Mouse (Mus musculus) right cerebral cortex, postnatal 14 days (tissue): Measurements from ENCODE around the gene Gemin2.
"Not testable (repeated sequence)": the region's sequence is repeated elsewhere in the genome, so short reads cannot be mapped to it uniquely, and the experiment has no call there.

ENCODE experiments used
- DNase-seq: peaks from one replicate; pipeline ENCODE4 v3.0.0; 2022

Gemin2 gene

DNA sequence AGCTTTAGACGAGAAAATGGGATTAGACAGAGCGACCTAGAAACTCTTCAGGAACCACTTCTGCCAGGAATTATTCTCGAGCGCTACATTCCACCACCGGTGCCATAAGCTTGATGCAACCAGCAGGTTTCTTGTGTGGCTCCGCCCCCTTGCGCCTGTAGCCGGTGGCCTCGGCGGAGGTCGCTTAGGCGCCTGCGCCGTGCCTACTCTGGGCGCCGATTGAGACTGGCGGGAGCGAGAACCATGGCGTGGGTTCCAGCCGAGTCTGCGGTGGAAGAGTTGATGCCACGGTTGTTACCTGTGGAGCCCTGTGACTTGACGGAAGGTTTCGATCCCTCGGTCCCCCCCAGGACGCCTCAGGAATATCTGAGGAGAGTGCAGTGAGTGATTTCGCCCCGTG lies at the start of gene Gemin2:
Gene Gemin2 (plus strand): TSS at position 160 of the 400 bp plus-strand sequence.
- peak; percentile 87 for DNase-seq

DNA sequence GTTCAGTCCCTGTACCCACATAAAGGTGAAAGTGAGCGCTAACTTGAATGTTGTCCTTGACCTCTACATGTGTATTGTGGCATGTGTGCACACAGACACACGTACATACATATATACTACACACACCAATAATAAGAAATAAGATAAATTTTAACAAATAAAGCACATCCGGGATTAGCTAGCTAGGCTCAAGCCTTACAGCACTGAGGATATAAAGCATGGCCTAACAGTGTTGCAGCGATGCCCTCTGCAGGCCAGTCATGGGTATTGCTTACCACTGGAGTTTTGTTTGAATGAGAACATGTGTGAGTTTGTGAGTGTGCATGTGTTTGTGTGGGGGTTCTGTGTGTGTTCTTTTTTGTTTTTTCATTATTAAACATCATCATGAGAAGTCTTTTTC lies 48.6 kb upstream of the Gemin2 start:
- DNase-seq = peak; percentile 43

DNA sequence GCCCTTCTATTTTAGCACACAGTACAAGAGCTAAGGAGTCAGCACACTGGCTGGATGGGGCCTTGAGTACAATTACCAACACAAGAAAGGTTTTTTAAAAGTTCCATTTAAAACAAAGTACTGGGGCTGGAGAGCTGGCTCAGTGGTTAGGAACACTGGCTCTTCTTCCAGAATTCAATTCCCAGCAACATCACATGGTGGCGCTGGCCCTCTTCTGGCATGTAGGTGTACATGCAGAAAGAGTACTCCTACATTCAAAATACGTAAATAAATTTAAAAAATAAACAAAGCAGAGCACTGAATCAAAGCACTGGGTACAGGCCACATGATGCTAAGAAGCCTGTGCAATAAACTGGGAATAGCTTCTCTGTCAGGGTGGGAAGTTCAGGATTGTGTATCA lies 36.2 kb upstream of the Gemin2 start:
- no peak for DNase-seq

DNA sequence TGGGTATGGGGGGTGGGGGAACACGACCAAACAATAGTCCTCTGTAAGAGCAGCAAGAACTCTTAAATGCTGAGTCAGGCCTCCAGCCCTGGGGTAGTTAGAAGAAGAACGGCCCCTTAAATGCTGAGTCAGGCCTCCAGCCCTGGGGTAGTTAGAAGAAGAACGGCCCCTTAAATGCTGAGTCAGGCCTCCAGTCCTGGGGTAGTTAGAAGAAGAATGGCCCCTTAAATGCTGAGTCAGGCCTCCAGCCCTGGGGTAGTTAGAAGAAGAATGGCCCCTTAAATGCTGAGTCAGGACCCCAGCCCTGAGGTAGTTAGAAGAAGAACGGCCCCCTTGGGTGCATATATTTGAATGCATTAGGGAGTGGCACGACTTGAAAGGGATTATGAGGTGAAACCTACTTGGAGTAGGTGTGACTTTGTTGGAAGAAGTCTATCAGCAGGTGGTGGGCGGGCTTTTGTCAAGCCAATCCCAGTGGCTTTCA lies 32.0 kb upstream of the Gemin2 start:
- DNase-seq = not testable (repeated sequence)

DNA sequence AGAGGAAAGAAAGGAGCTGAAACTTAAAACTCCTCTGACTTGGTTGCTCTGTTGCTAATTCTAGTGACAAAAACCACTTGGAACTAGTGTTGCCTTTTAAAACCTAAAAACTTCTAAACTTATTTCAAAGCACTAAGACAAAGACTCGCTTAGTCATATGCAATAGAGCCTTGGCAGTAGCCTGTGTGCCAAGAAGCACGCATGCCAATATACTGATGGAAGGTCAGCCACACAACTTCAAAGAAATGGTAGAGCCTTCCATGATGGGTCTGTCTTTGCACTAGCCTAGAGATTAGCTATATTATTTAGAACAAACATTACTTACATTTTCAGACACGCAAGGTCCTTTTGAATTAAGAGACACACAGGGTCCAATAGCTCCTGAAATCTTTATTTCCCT lies 27.4 kb upstream of the Gemin2 start:
- DNase-seq = no peak

DNA sequence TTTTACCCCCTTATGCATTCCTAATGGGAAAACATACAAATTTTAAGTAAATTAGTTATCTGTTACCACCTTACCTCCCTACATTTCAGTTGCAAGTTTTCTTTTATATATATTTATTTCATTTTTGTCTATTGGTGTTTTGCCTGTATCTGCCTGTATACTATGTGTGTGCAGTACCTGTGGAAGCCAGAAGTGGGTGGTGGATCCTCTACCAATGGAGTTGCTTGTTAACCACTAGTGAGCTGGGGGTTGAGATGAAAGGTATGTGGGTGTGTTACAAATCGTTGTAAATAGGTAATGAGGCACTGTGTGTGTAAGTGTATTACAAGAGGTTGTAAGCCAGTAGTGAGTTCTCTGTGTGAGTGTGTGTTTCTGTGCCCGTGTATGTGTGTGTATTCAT lies 2.7 kb upstream of the Gemin2 start:
- peak; percentile 13 for DNase-seq

DNA sequence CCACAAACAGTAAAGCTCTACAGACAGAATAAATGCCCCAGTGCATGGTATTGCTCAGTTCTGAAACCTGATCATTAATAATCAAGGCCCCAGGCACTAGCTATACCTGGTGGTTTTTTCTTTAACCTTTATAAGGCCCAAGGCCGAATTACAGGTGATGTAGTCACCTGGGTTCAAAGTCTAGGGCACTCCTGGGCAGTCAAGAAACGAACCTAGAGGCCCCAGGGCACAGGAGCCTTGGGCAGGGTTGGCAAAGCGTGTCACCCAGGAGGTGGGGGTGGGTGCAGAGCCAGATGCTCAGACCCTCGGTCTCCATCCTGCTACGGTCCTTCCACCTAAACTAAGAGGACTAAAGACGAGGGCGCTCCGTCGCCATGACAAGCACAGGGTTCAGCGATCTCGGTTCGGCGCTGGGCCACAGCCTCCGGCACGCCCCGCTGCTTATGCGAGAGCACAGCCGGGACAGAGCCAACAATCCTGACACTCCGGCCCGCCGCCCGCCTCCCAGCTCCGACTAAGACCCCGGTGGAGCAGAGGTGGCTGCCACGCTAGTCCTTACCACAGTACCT lies 1.8 kb upstream of the Gemin2 start:
- no peak for DNase-seq

DNA sequence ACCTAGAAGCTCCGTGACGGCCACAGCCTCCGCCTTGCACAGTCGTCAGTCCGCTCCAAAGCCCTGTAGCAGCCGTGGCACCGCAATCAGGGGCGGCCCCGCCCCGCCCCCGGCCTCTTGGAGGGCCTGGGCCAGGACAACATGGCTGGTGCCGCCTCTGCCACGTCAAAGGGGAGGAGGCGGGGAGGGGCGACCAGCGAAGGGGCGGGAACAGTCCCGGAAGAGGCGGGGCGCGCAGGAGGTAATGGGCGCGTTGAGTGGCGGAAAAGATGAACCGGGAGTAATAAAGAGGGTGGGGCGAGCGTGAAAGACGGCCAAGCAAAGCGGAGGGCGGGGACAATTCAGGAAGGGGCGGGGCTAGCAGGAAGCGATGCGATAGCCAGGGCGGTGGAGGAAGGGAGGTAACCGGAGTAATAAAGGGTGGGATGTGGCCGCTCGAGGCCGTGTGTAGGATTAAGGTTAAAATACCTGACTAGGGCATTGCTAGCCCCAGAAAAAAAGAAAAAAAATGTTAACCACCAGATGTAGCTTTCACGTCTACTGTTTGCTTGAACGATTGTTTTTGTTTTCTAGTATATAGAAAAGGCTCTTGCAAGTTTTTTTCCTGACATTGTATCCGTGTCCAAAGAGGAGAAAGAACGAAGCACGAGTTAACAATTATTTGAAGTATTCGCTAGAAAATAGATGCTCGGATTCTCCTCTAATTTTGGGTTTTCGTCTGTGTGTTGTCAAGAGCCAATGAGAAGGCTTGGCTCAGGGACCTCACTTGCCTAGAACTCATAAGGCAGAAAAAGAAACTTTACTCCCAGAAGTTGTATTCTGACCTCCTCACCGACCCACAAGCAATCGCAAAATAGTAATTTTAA lies 1.1 kb upstream of the Gemin2 start, which contains the start of gene Sec23a:
Gene Sec23a (minus strand): TSS at position 174 of the 866 bp plus-strand sequence.
- peak; percentile 97 for DNase-seq

DNA sequence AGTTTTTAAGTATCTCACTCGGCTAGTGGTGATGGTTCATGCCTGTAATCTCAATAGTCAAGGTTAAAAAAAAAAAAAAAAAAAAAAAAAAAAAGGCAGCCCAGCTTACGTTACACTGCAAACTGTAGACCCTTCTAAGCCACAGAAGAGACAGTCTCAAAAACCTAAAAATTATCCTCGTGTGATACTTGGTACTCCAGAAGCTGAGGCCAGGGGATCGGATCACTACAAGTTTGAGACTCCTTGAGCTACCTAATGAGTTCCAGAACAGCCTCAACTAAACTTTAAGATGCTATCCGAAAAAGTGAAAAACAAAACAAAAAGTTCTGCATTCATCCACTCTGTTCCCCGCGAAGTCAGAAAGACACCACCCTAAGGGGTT lies 492 bp upstream of the Gemin2 start:
- no peak for DNase-seq

DNA sequence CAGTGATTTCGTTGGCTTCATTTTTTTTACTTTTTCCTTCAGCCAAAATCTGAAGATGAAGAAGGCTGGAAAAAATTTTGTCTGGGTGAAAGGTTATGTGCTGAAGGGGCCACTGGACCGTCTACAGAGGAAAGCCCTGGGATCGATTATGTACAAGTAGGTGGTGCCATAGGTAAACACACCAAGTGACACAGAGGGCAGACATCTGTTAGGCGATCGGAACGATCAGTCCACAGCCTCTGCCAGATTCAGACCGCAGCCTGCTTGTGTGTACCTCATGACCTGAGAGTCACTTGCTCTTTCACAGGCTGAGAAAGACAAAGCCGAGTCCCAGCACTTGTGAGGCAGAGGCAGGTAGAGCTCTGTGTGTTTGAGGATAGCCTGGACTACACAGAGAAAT lies 4.8 kb downstream of the Gemin2 start:
- DNase-seq = no peak

DNA sequence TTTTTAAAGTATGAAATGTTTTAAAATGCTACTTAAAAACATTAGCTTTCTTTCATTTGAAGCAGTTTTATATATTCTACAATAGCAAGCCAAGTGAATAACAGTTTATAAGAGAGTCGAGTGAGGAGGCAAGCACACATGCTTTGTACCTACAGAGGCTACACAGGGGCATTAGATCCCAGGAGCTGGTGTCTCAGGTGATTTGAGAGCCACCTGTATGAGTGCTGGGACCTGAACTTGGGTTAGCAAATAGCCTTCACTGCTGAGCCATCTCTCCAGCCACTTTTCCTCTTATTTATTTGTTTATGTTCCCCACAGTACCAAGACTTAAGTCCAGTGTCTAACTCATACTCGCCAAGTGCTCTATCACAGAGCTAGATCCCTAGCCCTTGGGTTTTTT lies 6.7 kb downstream of the Gemin2 start:
- DNase-seq = no peak

DNA sequence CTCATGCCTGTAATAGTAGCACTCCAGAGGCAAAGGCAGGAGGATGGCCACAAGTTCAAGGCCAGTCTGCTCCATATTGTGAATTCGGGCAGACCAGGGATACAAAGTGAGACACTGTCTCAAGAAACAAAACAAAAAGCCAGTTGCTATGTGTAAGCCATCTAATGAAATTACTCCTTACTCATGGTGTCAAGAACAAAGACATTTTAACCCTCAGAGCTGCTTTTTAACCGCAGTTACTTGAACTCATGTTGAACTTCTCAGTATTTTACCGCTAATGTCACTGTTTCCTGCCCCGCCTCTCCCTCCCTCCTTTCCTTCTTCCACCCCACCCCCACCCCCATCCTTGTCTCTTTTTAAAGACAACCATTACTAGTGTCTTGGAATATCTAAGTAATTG lies 8.1 kb downstream of the Gemin2 start:
- DNase-seq = no peak

DNA sequence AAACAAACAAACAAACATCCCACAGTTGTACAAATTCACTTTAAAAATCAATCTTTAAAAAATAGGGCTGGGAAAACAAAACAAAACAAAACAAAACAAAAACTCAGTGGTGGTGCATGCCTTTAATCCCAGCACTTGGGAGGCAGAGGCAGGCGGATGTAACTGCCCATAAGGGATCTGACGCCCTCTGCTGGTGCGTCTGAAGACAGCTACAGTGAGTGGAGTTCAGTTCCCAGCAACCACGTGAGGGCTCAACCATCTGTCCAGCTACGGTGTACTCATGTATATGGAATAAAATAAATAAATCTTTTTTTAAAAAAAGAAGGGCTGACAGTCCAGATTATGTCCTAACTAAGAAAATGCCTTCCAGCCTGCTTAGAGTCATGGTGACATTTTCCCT lies 18.9 kb downstream of the Gemin2 start:
- DNase-seq = no peak

DNA sequence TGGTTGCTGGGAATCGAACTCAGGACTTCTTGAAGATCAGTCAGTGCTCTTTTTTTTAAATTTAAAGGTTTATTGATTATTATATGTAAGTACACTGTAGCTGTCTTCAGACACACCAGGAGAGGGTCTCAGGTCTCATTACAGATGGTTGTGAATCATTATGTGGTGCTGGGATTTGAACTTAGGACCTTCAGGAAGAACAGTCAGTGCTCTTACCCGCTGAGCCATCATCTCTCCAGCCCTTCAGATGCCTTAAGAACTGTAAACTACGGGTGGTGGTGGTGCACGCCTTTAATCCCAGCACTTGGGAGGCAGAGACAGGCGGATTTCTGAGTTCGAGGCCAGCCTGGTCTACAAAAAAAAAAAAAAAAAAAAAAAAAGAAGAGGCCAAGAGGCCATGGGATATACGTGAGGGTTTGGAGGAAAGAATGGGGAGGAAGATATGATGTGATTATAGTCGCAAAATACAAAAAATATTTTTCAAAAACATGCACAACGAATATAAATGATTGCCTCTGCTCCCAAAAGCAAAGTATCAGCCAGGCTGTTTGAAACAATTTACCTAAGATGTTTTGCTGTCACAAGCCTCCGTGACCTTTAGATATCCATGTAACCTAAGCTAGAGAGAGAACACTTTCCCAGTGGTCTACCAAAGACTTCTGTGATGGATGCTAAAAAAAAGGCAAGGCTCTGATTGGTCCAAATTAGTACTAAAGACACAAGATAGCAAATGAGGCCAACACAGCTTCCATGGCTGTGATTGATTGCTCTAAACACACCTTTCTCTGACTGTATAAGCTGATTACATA lies 26.2 kb downstream of the Gemin2 start:
- no peak for DNase-seq

DNA sequence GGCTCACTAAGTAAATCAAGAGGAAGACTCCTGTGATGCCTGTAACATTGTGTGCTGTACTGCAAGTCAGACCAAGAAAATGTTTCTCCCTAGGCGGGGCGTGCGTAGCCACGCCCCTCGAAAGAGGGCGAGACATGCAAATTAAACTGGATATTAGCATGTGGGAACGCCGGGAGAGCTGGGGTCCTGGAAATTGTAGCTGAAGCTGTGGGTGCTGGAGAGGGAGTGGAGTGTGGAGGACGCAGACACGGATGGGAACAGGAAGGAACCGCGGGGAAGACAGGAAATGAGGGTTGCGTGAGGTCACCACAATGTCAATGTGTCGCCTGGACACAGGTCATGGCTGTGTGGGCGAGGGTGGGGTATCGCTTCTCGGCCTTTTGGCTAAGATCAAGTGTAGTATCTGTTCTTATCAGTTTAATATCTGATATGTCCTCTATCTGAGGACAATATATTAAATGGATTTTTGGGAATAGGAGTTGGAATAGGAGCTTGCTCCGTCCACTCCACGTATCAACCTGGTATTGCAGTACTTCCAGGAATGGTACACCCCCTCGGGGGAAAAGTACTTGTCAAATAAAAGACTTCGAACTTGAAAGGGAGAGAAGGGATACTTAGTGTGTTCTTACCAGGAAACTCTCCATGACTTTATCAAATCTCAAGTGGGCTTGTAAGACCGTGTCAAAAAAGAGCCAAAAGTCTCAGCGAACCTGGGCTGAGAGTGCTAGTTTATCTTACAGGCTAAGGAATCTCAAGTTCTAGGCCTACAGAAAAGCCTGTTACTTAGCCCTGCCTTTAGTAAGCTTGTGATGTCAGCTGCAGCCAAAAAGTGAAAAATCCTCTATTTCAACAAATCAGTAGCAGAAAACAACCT lies 27.0 kb downstream of the Gemin2 start:
- no peak for DNase-seq

DNA sequence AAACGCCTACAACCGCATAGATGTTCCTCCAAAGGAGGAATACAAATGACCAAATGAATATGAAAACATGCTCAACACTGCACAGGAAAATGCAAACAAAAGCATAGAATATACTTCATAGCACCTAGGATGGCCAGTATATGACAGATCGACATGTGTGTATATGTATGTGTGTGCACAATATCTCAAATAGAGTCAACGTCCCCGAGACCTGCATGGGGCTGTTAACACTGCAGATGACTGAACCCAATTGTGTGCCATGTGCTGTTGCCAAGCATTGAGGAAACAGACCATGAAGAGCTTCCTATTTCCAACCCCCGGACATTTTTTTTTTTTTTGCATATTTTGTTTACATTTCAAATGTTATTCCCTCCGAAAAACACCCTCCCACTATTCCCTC lies 27.7 kb downstream of the Gemin2 start:
- DNase-seq = no peak

DNA sequence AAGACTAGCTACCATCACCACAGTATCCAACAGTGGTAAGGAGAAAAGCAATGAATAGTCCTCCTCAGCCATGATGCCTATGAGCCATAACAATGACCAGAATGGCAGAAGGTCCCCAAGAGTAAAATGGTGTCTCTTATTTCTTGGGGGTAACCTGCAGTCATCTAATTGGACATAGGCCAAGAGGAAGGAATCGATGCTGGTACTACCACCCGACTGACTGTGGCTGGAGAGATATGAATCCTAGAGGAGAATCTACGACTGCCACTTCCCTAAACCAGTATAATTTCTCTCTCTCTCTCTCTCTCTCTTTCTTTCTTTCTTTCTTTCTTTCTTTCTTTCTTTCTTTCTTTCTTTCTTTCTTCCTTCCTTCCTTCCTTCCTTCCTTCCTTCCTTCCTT lies 39.3 kb downstream of the Gemin2 start:
- no peak for DNase-seq

DNA sequence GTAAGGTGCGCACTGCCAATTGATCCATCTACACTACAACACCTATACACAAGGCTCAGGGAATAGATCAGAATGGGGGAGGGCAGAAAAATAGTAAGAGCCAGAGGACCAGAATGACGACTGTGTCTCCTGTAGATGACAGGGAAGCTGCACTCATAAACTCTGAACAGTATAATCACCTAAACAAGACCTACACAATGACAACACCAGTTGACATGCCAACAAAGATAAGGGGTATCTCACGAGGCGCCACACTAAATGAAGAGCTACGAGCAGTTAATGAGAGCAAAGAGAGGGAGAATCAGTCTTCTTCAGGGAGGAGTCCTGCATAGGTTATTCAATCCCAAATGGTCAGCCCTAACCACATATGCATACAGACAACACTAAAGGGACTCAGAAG lies 40.0 kb downstream of the Gemin2 start:
- no peak for DNase-seq

DNA sequence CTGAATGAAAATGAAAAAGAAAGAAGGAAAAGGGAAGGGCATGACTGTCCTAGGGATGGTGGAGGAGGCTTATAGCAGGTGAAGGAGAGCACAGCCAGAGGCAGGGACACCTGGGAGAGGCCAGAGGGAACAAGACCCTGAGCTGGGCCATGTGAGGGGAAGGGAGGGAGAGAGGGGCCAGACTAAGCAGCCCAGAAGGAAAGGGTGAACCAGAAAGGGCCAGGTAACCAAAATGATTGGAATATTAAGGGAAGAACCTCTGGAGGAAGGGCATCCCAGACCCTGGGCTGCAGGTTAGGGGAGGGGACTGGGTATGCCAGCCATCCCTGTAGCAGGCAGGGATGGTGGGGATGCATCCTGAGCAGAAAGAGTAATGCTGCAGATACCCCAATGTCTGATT lies 40.8 kb downstream of the Gemin2 start:
- no peak for DNase-seq

DNA sequence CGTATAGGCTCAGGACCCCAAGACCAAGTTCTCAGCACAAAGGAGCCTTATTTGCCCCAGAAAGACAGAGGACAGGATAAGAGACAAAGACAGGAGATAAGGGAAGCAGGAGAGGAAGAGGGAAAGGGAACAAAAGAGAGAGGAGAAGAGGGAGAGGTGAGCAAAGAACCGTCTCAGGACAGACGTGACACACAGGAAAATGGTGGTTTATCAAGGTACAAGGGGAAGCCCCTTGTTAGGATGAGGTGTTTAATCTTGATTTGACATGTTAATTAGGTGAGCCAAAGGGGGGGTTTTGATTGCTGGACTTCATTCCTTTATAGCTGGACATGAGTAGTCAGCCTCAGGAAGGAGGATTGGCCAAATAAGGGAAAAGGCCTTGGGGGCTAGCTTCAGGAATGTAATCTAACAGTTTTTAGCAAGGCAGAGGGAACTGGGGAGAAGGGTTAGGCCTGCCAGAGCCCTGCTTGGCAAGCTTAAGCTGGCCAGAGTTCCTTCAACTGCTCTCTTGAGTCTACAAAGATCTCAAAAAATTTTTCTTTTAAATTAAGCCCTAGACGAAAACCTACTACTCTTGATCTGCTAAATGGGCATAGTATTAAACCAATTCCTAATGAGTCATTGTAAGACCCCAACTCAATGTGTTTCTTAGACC lies 42.1 kb downstream of the Gemin2 start:
- DNase-seq = no peak

DNA sequence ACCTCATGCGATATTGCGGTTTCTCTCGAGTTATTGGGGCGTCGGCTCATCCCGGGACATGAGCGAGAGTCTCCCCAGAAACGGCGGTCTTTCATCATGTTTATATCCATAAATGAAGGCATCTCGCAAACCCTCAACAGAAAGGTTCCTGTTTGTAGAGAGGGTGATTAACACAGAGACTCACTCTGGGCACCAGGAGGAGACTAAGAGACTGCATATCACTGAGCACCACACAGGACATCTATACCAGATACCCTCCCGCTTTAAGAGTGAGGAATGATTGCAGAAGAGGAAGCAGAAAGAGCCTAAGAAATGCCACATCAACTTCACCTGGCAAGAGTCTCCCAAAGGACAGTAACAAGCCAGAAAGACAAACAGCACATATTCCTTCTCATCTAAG lies 43.0 kb downstream of the Gemin2 start:
- DNase-seq = no peak

DNA sequence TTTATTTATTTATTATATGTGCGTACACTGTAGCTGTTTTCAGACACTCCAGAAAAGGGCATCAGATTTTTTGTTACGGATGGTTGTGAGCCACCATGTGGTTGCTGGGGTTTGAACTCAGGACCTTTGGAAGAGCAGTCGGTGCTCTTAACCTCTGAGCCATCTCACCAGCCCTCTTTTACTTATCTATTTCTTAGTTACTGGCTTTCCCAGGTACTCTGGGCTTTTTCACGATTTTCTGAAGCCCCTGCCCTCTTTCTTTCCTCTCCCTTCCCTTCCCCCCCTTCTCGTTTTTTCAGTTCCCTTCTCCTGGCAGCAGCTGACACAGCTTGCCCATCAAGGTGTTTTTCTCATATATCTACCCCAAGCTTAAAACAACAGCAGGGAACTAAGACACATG lies 45.0 kb downstream of the Gemin2 start:
- not testable (repeated sequence) for DNase-seq
